In genomic region chr13:107101598-107101997, GRCm38 (mm10) we compare ENCODE assay signal across 8 mouse cellular contexts.
DNase-seq lines count a peak whose midpoint lies in the region; ATAC-seq lines count a peak whose summit lies in the region.

No protein-coding gene starts in this region.

- peak; percentile 93 for ATAC-seq in inflammation-experienced regulatory T-cells, adult 6 months

- intact Hi-C loops in left cerebral cortex, postnatal 10 days (cut with DNase I), result loop anchor here (5.0 to 10.0 kb wide), 2 partner anchors 79 to 943 kb away; partner anchors contain the start of genes Kif2a and Smim15

- peak; percentile 79 for DNase-seq in adipocyte (ENCODE audit: low spot score)
- DNase-seq in embryo, embryonic 10 days (ENCODE audit: low spot score), result peak; percentile 87
- DNase-seq in gastrocnemius, postnatal 10 days, result peak; percentile 90
- peak; percentile 81 to 92 for DNase-seq in left cerebral cortex, postnatal 10 days (ENCODE audit: extremely low spot score in 1 of 2, low spot score in 2 of 2)
- peak; percentile 76 for DNase-seq in mesoderm, embryonic 11.5 days (ENCODE audit: low read depth, low spot score)
- peak; percentile 55 to 63 for DNase-seq in right cerebral cortex, postnatal 36 days (ENCODE audit: low spot score in 2 of 2)
- peak; percentile 66 for DNase-seq in yolk sac, embryonic 10.5 days (ENCODE audit: low spot score)

Comparison
In these comparisons a context has a peak if more than half of its experiments do, and no peak if none do; other contexts are left out.
1. Peak in every context shown above with its lines: DNase-seq and ATAC-seq.